Mouse (Mus musculus): ENCODE data around the gene Edn1.

- TF ChIP-seq POLR2A (IDR thresholded peaks at IDR 0.05; ENCODE audit: low read depth, low read length) (no peak), RCOR1 (conservative IDR thresholded peaks at IDR 0.05; ENCODE audit: low read depth, low read length) (no peak), ZC3H11A (IDR thresholded peaks at IDR 0.05; ENCODE audit: low read depth, low read length) (no peak)
Measured at GRCm38 (mm10) chr13:42346414-42346813, 45.1 kb downstream of the Edn1 start.
